Comparison of ENCODE assay signal across 8 mouse cellular contexts in the genomic region with DNA sequence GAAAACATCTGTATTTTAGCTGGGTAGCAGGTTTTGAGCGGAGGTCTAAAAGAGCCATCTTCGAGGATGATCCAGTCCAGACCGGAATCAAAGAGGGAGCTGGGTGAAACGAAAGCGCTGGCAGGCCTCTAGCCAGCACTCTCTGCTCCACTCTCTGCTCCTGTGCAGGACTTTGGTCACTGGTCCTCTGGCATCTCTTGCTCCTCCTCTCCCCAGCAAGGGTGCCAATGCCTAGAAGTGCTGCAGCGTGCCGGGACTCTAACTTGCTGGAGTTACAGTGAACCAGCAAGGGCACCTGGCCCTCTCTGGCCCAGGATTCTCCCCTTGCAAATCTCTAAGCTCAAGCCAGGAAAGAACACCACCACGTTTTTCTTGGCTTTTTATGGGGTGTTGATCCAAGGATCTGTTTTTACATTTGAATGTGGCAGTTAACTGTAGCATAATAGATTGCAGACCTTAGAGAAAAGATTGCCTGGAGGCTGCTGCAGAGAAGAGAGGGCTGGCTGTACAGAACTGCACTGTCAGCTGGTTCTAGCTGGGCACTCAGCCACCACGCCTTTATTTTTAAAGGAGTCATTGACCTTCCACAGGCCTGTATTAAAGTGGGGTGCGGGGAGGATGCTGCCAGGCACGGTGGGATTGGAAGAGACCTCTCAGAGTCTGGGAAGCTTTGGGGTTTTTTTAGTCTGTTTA.
DNase-seq lines count a peak whose midpoint lies in the region; ATAC-seq and TF ChIP-seq lines count a peak whose summit lies in the region.

No protein-coding gene starts in this region.

- in situ Hi-C loops in ES-E14 (cut with MboI; ENCODE audit: low sequenced_read_pairs in 2 of 2, unreplicated experiment in 2 of 2) = no loop called here

- peak overlapping the region in 1 of 2 experiments; percentile 4; a peak in 1 of 4 replicates for H3K4me3 ChIP-seq in ES-E14 (ENCODE audit: insufficient read depth in 1 of 2, low read depth in 1 of 2, low read length in 2 of 2, poor library complexity in 1 of 2, severe bottlenecking in 1 of 2)
- no peak overlapping the region for H3K4me3 ChIP-seq in forebrain, embryonic 15.5 days
- H3K4me3 ChIP-seq in lung, embryonic 15.5 days = 0 out of 2 replicates have a peak overlapping the region, but pooled peaks have one; percentile 11

- intact Hi-C loops in heart, postnatal 10 days (cut with DNase I) = no loop called here

- peak overlapping the region; percentile 15; the same call in 1 of the 2 replicates for H3K9ac ChIP-seq in ES-E14 (ENCODE audit: insufficient read depth, low read depth, low read length, poor library complexity, severe bottlenecking)
- no peak overlapping the region for H3K9ac ChIP-seq in forebrain, embryonic 15.5 days (replicated peaks)
- 0 out of 2 replicates have a peak overlapping the region, but pooled peaks have one; percentile 13 for H3K9ac ChIP-seq in lung, embryonic 15.5 days

- peaks cover 3 to 19% of the 10 kb centered on the region in 2 experiments; a peak in 3 of 4 replicates for H3K4me1 ChIP-seq in ES-E14 (ENCODE audit: control insufficient read depth in 2 of 2, insufficient read depth in 2 of 2, low read length in 2 of 2, poor library complexity in 1 of 2)
- H3K4me1 ChIP-seq in forebrain, embryonic 15.5 days = peaks cover 32% of the 10 kb centered on the region
- peaks cover 37% of the 10 kb centered on the region for H3K4me1 ChIP-seq in lung, embryonic 15.5 days

- WGBS in forebrain, embryonic 15.5 days = 12% methylated on average over 11 of the region's 11 CpGs
- 12% methylated on average over 11 of the region's 11 CpGs for WGBS in lung, embryonic 15.5 days

- ATAC-seq in cerebellum, adult (ENCODE audit: insufficient number of reproducible peaks, low FRiP score, low TSS enrichment) = peak; percentile 46
- ATAC-seq in forebrain, embryonic 15.5 days (replicated peaks) = peak; percentile 88
- ATAC-seq in lung, embryonic 15.5 days (ENCODE audit: borderline replicate concordance, extremely low read depth, low FRiP score, low TSS enrichment) = peak; percentile 91
- ATAC-seq in activated CD4-positive, CD25-positive, alpha-beta regulatory T cell, adult 4 months = no peak

- peak; percentile 86 for DNase-seq in ES-E14 (ENCODE audit: low read depth, low spot score)
- peak; percentile 83 to 84 for DNase-seq in heart, postnatal 10 days
- DNase-seq in kidney, postnatal 14 days = peak; percentile 81
- peak; percentile 26 to 54 for DNase-seq in right cerebral cortex, adult 2 months (ENCODE audit: low spot score in 2 of 2)

- peak overlapping the region; percentile 12 for H3K4me2 ChIP-seq in forebrain, embryonic 15.5 days (replicated peaks)
- H3K4me2 ChIP-seq in lung, embryonic 15.5 days = peak overlapping the region; percentile 38

- H3K27me3 ChIP-seq in forebrain, embryonic 15.5 days = no peaks in the 10 kb centered on the region
- no peaks in the 10 kb centered on the region for H3K27me3 ChIP-seq in lung, embryonic 15.5 days

- H3K27ac ChIP-seq in ES-E14 (ENCODE audit: insufficient read depth, low read depth, low read length, poor library complexity, severe bottlenecking) = peak overlapping the region; percentile 54
- peak overlapping the region; percentile 51 for H3K27ac ChIP-seq in forebrain, embryonic 15.5 days (replicated peaks)
- peak overlapping the region; percentile 91 for H3K27ac ChIP-seq in lung, embryonic 15.5 days

- H3K36me3 ChIP-seq in ES-E14 (ENCODE audit: control insufficient read depth, insufficient read depth, low read length, poor library complexity, severe bottlenecking) = no peaks in the 10 kb centered on the region
- H3K36me3 ChIP-seq in forebrain, embryonic 15.5 days = no peaks in the 10 kb centered on the region
- no peaks in the 10 kb centered on the region for H3K36me3 ChIP-seq in lung, embryonic 15.5 days

- no peaks in the 10 kb centered on the region for H3K9me3 ChIP-seq in ES-E14 (ENCODE audit: control insufficient read depth, insufficient read depth, low read depth, low read length)
- H3K9me3 ChIP-seq in forebrain, embryonic 15.5 days = no peaks in the 10 kb centered on the region
- no peaks in the 10 kb centered on the region for H3K9me3 ChIP-seq in lung, embryonic 15.5 days

TF ChIP-seq in ES-E14, 5 proteins besides CTCF, POLR2A, EP300 and RAD21:
- no peak for TF ChIP-seq HCFC1 (IDR thresholded peaks at IDR 0.05; ENCODE audit: borderline replicate concordance, insufficient read depth, low read length)
- peak; percentile 49; the same call in 1 of the 2 replicates for TF ChIP-seq ZNF384 (IDR thresholded peaks at IDR 0.05; ENCODE audit: low read depth, low read length)
- TF ChIP-seq CHD2 (IDR thresholded peaks at IDR 0.05; ENCODE audit: low read depth, low read length) = no peak; the same call in 1 of the 2 replicates
- peak; percentile 98 for TF ChIP-seq MAFK (IDR thresholded peaks at IDR 0.05; ENCODE audit: insufficient read depth, low read depth, low read length)
